Mouse (Mus musculus): ENCODE results near the gene Golga2. TPM values are rescaled to one million over a fixed set of nuclear protein-coding genes. Genes with fewer than 3 reads are reported as not detected.

Golga2 gene
- polyA plus RNA-seq, 1 experiment from 2014 or later = 18.8 TPM

- no peak overlapping the region for H3K4me2 ChIP-seq
Observed at GRCm38 (mm10) chr2:32252658-32253057, 34.5 kb upstream of the Golga2 start.

GRCm38 (mm10) chr2:32253352-32253751 lies 33.8 kb upstream of the Golga2 start:
- H3K9ac ChIP-seq (ENCODE audit: low read depth, low read length) = no peak overlapping the region
- no peaks in the 10 kb centered on the region for H3K9me3 ChIP-seq (ENCODE audit: control insufficient read depth, low read length)
- H3K4me1 ChIP-seq (replicated peaks; ENCODE audit: control insufficient read depth, insufficient read depth, low read length) = no peaks in the 10 kb centered on the region
- ATAC-seq (replicated peaks; ENCODE audit: low FRiP score) (no peak), DNase-seq (ENCODE audit: low spot score) (no peak)
- H3K36me3 ChIP-seq (ENCODE audit: control insufficient read depth, insufficient read depth, low read length) = peaks cover 60% of the 10 kb centered on the region
- no peaks in the 10 kb centered on the region for H3K27me3 ChIP-seq (replicated peaks; ENCODE audit: control insufficient read depth, insufficient read depth, low read length)
- no peak overlapping the region for H3K4me2 ChIP-seq
- no peak overlapping the region for H3K27ac ChIP-seq (ENCODE audit: low read depth, low read length)
- 62% methylated on average over 1 of the region's 1 CpGs for WGBS
- no peak overlapping the region for H3K4me3 ChIP-seq (ENCODE audit: low read depth, low read length)

More at GRCm38 (mm10) chr2:32252658-32253057, 34.5 kb upstream of the Golga2 start:
- no peaks in the 10 kb centered on the region for H3K27me3 ChIP-seq (replicated peaks; ENCODE audit: control insufficient read depth, insufficient read depth, low read length)
- peaks cover 56% of the 10 kb centered on the region for H3K36me3 ChIP-seq (ENCODE audit: control insufficient read depth, insufficient read depth, low read length)
- WGBS = 89% methylated on average over 5 of the region's 5 CpGs
- no peak overlapping the region for H3K9ac ChIP-seq (ENCODE audit: low read depth, low read length)
- no peaks in the 10 kb centered on the region for H3K9me3 ChIP-seq (ENCODE audit: control insufficient read depth, low read length)
- H3K4me1 ChIP-seq (replicated peaks; ENCODE audit: control insufficient read depth, insufficient read depth, low read length) = no peaks in the 10 kb centered on the region
- ATAC-seq (replicated peaks; ENCODE audit: low FRiP score) = no peak
- no peak overlapping the region for H3K4me3 ChIP-seq (ENCODE audit: low read depth, low read length)
- no peak overlapping the region for H3K27ac ChIP-seq (ENCODE audit: low read depth, low read length)
- no peak for DNase-seq (ENCODE audit: low spot score)

GRCm38 (mm10) chr2:32254563-32254962 lies 32.6 kb upstream of the Golga2 start:
- H3K9ac ChIP-seq (ENCODE audit: low read depth, low read length) = no peak overlapping the region

GRCm38 (mm10) chr2:32256273-32256672 lies 30.9 kb upstream of the Golga2 start:
- Histone ChIP-seq H3K27ac (ENCODE audit: low read depth, low read length) (no peak overlapping the region), H3K4me2 (no peak overlapping the region), H3K27me3 (replicated peaks; ENCODE audit: control insufficient read depth, insufficient read depth, low read length) (no peaks in the 10 kb centered on the region), H3K9ac (ENCODE audit: low read depth, low read length) (no peak overlapping the region), H3K4me1 (replicated peaks; ENCODE audit: control insufficient read depth, insufficient read depth, low read length) (peaks cover 14% of the 10 kb centered on the region), H3K9me3 (ENCODE audit: control insufficient read depth, low read length) (no peaks in the 10 kb centered on the region), H3K36me3 (ENCODE audit: control insufficient read depth, insufficient read depth, low read length) (peaks cover 43% of the 10 kb centered on the region), H3K4me3 (ENCODE audit: low read depth, low read length) (no peak overlapping the region)
- DNase-seq (ENCODE audit: low spot score) (no peak), ATAC-seq (replicated peaks; ENCODE audit: low FRiP score) (no peak)
- WGBS = 87% methylated on average over 11 of the region's 11 CpGs

More at GRCm38 (mm10) chr2:32254563-32254962, 32.6 kb upstream of the Golga2 start:
- Histone ChIP-seq H3K4me2 (no peak overlapping the region), H3K9me3 (ENCODE audit: control insufficient read depth, low read length) (no peaks in the 10 kb centered on the region), H3K27me3 (replicated peaks; ENCODE audit: control insufficient read depth, insufficient read depth, low read length) (no peaks in the 10 kb centered on the region), H3K36me3 (ENCODE audit: control insufficient read depth, insufficient read depth, low read length) (peaks cover 55% of the 10 kb centered on the region), H3K4me1 (replicated peaks; ENCODE audit: control insufficient read depth, insufficient read depth, low read length) (peaks cover 9% of the 10 kb centered on the region), H3K4me3 (ENCODE audit: low read depth, low read length) (no peak overlapping the region), H3K27ac (ENCODE audit: low read depth, low read length) (no peak overlapping the region)
- DNase-seq (ENCODE audit: low spot score) (no peak), ATAC-seq (replicated peaks; ENCODE audit: low FRiP score) (no peak)
- 84% methylated on average over 5 of the region's 5 CpGs for WGBS

GRCm38 (mm10) chr2:32258887-32259533 lies 28.2 kb upstream of the Golga2 start:
- Histone ChIP-seq H3K27ac (ENCODE audit: low read depth, low read length) (peak overlapping the region; percentile 63), H3K4me1 (replicated peaks; ENCODE audit: control insufficient read depth, insufficient read depth, low read length) (peaks cover 14% of the 10 kb centered on the region), H3K27me3 (replicated peaks; ENCODE audit: control insufficient read depth, insufficient read depth, low read length) (no peaks in the 10 kb centered on the region), H3K9me3 (ENCODE audit: control insufficient read depth, low read length) (no peaks in the 10 kb centered on the region), H3K9ac (ENCODE audit: low read depth, low read length) (peak overlapping the region; percentile 89), H3K4me2 (peak overlapping the region; percentile 91), H3K4me3 (ENCODE audit: low read depth, low read length) (peak overlapping the region; percentile 92), H3K36me3 (ENCODE audit: control insufficient read depth, insufficient read depth, low read length) (peaks cover 23% of the 10 kb centered on the region)
- no peak for DNase-seq (ENCODE audit: low spot score)
- no peak for ATAC-seq (replicated peaks; ENCODE audit: low FRiP score)
- WGBS = 54% methylated on average over 6 of the region's 6 CpGs

GRCm38 (mm10) chr2:32259657-32260417 lies 27.3 kb upstream of the Golga2 start, which contains the start of gene Uck1:
Gene Uck1 (minus strand): TSS chr2:32260159.
- H3K27ac ChIP-seq (ENCODE audit: low read depth, low read length) = peak within 1 kb of the TSS; percentile 63

GRCm38 (mm10) chr2:32260635-32261034 lies 26.5 kb upstream of the Golga2 start:
- Histone ChIP-seq H3K4me1 (replicated peaks; ENCODE audit: control insufficient read depth, insufficient read depth, low read length) (peaks cover 14% of the 10 kb centered on the region), H3K4me2 (peak overlapping the region; percentile 91), H3K9me3 (ENCODE audit: control insufficient read depth, low read length) (no peaks in the 10 kb centered on the region), H3K27me3 (replicated peaks; ENCODE audit: control insufficient read depth, insufficient read depth, low read length) (no peaks in the 10 kb centered on the region), H3K9ac (ENCODE audit: low read depth, low read length) (0 out of 2 replicates have a peak overlapping the region, but pooled peaks have one; percentile 89), H3K4me3 (ENCODE audit: low read depth, low read length) (peak overlapping the region; percentile 92), H3K27ac (ENCODE audit: low read depth, low read length) (peak overlapping the region; percentile 63; the same call in 1 of the 2 replicates), H3K36me3 (ENCODE audit: control insufficient read depth, insufficient read depth, low read length) (peaks cover 19% of the 10 kb centered on the region)
- peak; percentile 62 for DNase-seq (ENCODE audit: low spot score)
- no peak; the same call in 1 of the 2 replicates for ATAC-seq (replicated peaks; ENCODE audit: low FRiP score)
- WGBS = 25% methylated on average over 4 of the region's 4 CpGs

More at GRCm38 (mm10) chr2:32259657-32260417, 27.3 kb upstream of the Golga2 start, which contains the start of gene Uck1:
- peaks cover 19% of the 10 kb centered on the region for H3K36me3 ChIP-seq (ENCODE audit: control insufficient read depth, insufficient read depth, low read length)
- 2% methylated on average over 59 of the region's 59 CpGs for WGBS
- H3K27me3 ChIP-seq (replicated peaks; ENCODE audit: control insufficient read depth, insufficient read depth, low read length) = no peaks in the 10 kb centered on the region
- H3K4me3 ChIP-seq (ENCODE audit: low read depth, low read length) = peak within 1 kb of the TSS; percentile 92
- DNase-seq (ENCODE audit: low spot score) (peak; percentile 90), ATAC-seq (replicated peaks; ENCODE audit: low FRiP score) (peak; percentile 97)
- H3K4me1 ChIP-seq (replicated peaks; ENCODE audit: control insufficient read depth, insufficient read depth, low read length) = peaks cover 14% of the 10 kb centered on the region
- no peaks in the 10 kb centered on the region for H3K9me3 ChIP-seq (ENCODE audit: control insufficient read depth, low read length)
- peak within 1 kb of the TSS; percentile 89 for H3K9ac ChIP-seq (ENCODE audit: low read depth, low read length)
- peak within 1 kb of the TSS; percentile 91 for H3K4me2 ChIP-seq

GRCm38 (mm10) chr2:32275823-32276222 lies 11.4 kb upstream of the Golga2 start:
- Histone ChIP-seq H3K4me1 (replicated peaks; ENCODE audit: control insufficient read depth, insufficient read depth, low read length) (no peaks in the 10 kb centered on the region), H3K9me3 (ENCODE audit: control insufficient read depth, low read length) (no peaks in the 10 kb centered on the region), H3K4me3 (ENCODE audit: low read depth, low read length) (no peak overlapping the region), H3K9ac (ENCODE audit: low read depth, low read length) (no peak overlapping the region), H3K27ac (ENCODE audit: low read depth, low read length) (no peak overlapping the region), H3K4me2 (no peak overlapping the region), H3K36me3 (ENCODE audit: control insufficient read depth, insufficient read depth, low read length) (peaks cover 16% of the 10 kb centered on the region), H3K27me3 (replicated peaks; ENCODE audit: control insufficient read depth, insufficient read depth, low read length) (no peaks in the 10 kb centered on the region)
- no peak for ATAC-seq (replicated peaks; ENCODE audit: low FRiP score)
- DNase-seq (ENCODE audit: low spot score) = no peak
- WGBS = 75% methylated on average over 3 of the region's 3 CpGs

Data from liver, embryonic 11.5 days (tissue).